12 mouse cellular contexts compared by ENCODE assay signal in genomic region chr10:9166017-9166416, GRCm38 (mm10).
A peak's percentile ranks its signal among the peaks of the same experiment; 100 is the strongest.
DNase-seq lines count a peak whose midpoint lies in the region; ATAC-seq lines count a peak whose summit lies in the region.
"Had no signal": no experiment of that assay in that cellular context is flagged by ENCODE, and none has a peak within 500 bp of the region (broad histone marks: within the 10 kb centered on the region; RNA-seq: fewer than 3 reads in every experiment).

No protein-coding gene starts in this region.

- no peaks in the 10 kb centered on the region for H3K36me3 ChIP-seq in forebrain, embryonic 13.5 days (ENCODE audit: poor library complexity, severe bottlenecking)
- no peaks in the 10 kb centered on the region for H3K36me3 ChIP-seq in neural tube, embryonic 14.5 days (ENCODE audit: control insufficient read depth, insufficient read depth, low read length)
- no peaks in the 10 kb centered on the region for H3K36me3 ChIP-seq in kidney, embryonic 14.5 days (ENCODE audit: control insufficient read depth, insufficient read depth, low read length)

- 20% methylated on average over 12 of the region's 12 CpGs for WGBS in forebrain, embryonic 13.5 days
- WGBS in neural tube, embryonic 14.5 days, result 54% methylated on average over 12 of the region's 12 CpGs
- WGBS in kidney, embryonic 14.5 days, result 79% methylated on average over 12 of the region's 12 CpGs

- peak overlapping the region; percentile 52 for H3K4me2 ChIP-seq in forebrain, embryonic 13.5 days
- peak overlapping the region; percentile 28 for H3K4me2 ChIP-seq in neural tube, embryonic 14.5 days (ENCODE audit: low read depth, low read length)
- H3K4me2 ChIP-seq in kidney, embryonic 14.5 days (replicated peaks; ENCODE audit: low read depth, low read length), result no peak overlapping the region

- peaks cover 15% of the 10 kb centered on the region for H3K4me1 ChIP-seq in forebrain, embryonic 13.5 days
- no peaks in the 10 kb centered on the region for H3K4me1 ChIP-seq in neural tube, embryonic 14.5 days (ENCODE audit: control insufficient read depth, insufficient read depth, low read length)
- H3K4me1 ChIP-seq in kidney, embryonic 14.5 days (ENCODE audit: control insufficient read depth, insufficient read depth, low read length), result no peaks in the 10 kb centered on the region

- peak; percentile 66 for ATAC-seq in forebrain, embryonic 13.5 days
- peak; percentile 54; the same call in 1 of the 2 replicates for ATAC-seq in neural tube, embryonic 14.5 days (ENCODE audit: low read depth)
- no peak for ATAC-seq in kidney, embryonic 14.5 days (ENCODE audit: low FRiP score, low TSS enrichment)

- H3K27ac ChIP-seq in forebrain, embryonic 13.5 days, result peak overlapping the region; percentile 40
- H3K27ac ChIP-seq in neural tube, embryonic 14.5 days (ENCODE audit: low read depth, low read length), result no peak overlapping the region
- no peak overlapping the region for H3K27ac ChIP-seq in kidney, embryonic 14.5 days (ENCODE audit: low read depth, low read length)

- no peaks in the 10 kb centered on the region for H3K27me3 ChIP-seq in forebrain, embryonic 13.5 days
- no peaks in the 10 kb centered on the region for H3K27me3 ChIP-seq in neural tube, embryonic 14.5 days (ENCODE audit: control insufficient read depth, insufficient read depth, low read length)
- no peaks in the 10 kb centered on the region for H3K27me3 ChIP-seq in kidney, embryonic 14.5 days (ENCODE audit: control insufficient read depth, insufficient read depth, low read length)
- H3K27me3 ChIP-seq: CH12.LX had no signal

- peak overlapping the region; percentile 46; the same call in 1 of the 2 replicates for H3K9ac ChIP-seq in forebrain, embryonic 13.5 days
- no peak overlapping the region for H3K9ac ChIP-seq in neural tube, embryonic 14.5 days (replicated peaks; ENCODE audit: low read depth, low read length)
- no peak overlapping the region for H3K9ac ChIP-seq in kidney, embryonic 14.5 days (ENCODE audit: low read depth, low read length)

- DNase-seq in left cerebral cortex, adult 8-10 months (ENCODE audit: low spot score in 2 of 2), result peak; percentile 8 to 11
- no peak for DNase-seq in left cerebral cortex, adult 18-20 months (ENCODE audit: low spot score in 2 of 2)
- peak; percentile 13 for DNase-seq in layer of hippocampus, adult 11-12 months (ENCODE audit: low spot score)
- DNase-seq in yolk sac, embryonic 10.5 days (ENCODE audit: low spot score), result no peak
- DNase-seq in urinary bladder, postnatal 10 days (ENCODE audit: low spot score), result no peak
- DNase-seq: gastrocnemius, postnatal 25 days; lung, adult 2 months; thymus, postnatal 25 days had no signal

- H3K4me3 ChIP-seq in forebrain, embryonic 13.5 days, result peak overlapping the region; percentile 7; the same call in 1 of the 2 replicates
- no peak overlapping the region for H3K4me3 ChIP-seq in neural tube, embryonic 14.5 days (ENCODE audit: low read depth, low read length)
- H3K4me3 ChIP-seq in kidney, embryonic 14.5 days (ENCODE audit: low read length), result no peak overlapping the region

- peaks cover 8% of the 10 kb centered on the region; the same call in 1 of the 2 replicates for H3K9me3 ChIP-seq in forebrain, embryonic 13.5 days (replicated peaks)
- no peaks in the 10 kb centered on the region for H3K9me3 ChIP-seq in neural tube, embryonic 14.5 days (ENCODE audit: control insufficient read depth, low read length)
- H3K9me3 ChIP-seq in kidney, embryonic 14.5 days (ENCODE audit: control insufficient read depth, low read length), result peaks cover 8% of the 10 kb centered on the region

Comparison
In these comparisons a context has a peak if more than half of its experiments do, and no peak if none do; other contexts are left out.
1. DNase-seq: peak in left cerebral cortex, adult 8-10 months (2 of 2) and layer of hippocampus, adult 11-12 months (single experiment); none in left cerebral cortex, adult 18-20 months (0 of 2), yolk sac, embryonic 10.5 days (single experiment) and urinary bladder, postnatal 10 days (single experiment).